Mouse (Mus musculus) cortical plate, adult 2 months (tissue): ENCODE measurements around the gene Rasgef1c.

ENCODE experiments used
- CTCF ChIP-seq: fragments of 200-500 bp; IDR thresholded peaks from 2 replicates; pipeline ENCODE4 v1.5.1; 2011; ENCODE audit warnings: mild to moderate bottlenecking, control low read depth, low read length; ENCODE audit not compliant: insufficient read depth; ENCODE audit errors: extremely low read depth
- POLR2A ChIP-seq: fragments of 200-500 bp; IDR thresholded peaks from 2 replicates; pipeline ENCODE4 v1.6.1; 2011; ENCODE audit warnings: mild to moderate bottlenecking, low read length, control low read depth; ENCODE audit not compliant: insufficient read depth; ENCODE audit errors: extremely low read depth

DNA sequence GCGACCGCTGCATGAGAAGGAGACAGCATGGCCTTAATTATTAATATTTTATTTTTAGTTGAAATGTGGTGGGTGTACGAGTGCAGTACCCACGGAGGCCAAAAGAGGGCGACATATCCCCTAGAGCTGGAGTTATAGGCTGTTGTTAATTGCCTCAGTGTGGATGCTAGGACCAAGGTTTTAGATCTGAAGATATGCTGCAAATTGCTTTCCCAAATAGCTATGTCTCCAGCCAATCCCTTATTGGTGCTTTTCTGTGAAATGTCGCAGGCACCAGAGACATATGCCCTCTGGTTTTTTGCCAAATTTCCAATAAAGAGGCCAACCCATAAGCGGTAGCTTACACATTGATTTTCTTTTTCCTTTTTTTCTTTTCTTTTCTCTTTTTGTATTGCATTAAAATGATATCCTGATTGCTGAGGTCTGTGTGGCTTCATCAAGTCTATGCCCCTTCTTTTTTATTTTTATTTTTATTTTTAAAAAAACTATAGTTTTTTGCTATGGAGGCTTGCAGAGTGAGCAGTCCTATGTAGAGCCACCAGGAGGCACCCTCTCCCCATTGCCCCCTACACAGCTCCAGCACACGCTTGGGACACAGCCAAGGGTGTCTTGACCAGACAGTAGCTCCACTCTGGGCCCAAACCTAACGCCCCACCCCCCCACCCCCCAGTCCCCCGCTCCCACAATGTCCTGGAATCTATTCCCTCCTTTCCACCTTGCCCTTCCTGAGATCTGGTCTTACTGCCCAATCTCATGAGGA, 84.8 kb downstream of the Rasgef1c start:
- TF ChIP-seq CTCF = peak; percentile 97
- no peak for TF ChIP-seq POLR2A
